35 mouse cellular contexts compared by ENCODE assay signal in the genomic region with DNA sequence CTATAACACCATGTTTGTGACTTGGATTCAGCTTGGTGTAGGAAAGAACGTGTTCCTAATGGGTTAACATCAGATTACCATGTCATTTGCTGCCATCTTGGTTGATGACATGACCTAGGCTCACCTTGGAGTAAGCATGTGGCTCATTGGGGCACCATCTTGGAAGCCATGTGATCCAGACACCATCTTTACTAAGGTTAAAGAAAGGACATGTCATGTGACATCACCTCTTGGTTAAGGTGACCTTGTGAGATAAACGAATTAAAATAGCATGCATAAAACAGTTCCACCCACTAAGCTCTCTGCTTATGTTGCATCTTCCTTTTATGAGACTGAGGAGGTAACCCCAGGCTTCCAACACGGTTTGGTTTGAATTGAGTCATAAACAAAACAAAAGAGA. TPM values are rescaled to one million over a fixed set of nuclear protein-coding genes. Genes with fewer than 3 reads are reported as not detected.
"Had no signal": no experiment of that assay in that cellular context is flagged by ENCODE, and none has a peak within 500 bp of the region (broad histone marks: within the 10 kb centered on the region; RNA-seq: fewer than 3 reads in every experiment).

No protein-coding gene starts in this region.

- H3K9ac ChIP-seq: heart, embryonic 12.5 days; heart, embryonic 13.5 days; heart, embryonic 15.5 days; hindbrain, embryonic 12.5 days; hindbrain, embryonic 13.5 days; hindbrain, embryonic 15.5 days; intestine, embryonic 15.5 days; kidney, embryonic 15.5 days had no signal

- H3K9me3 ChIP-seq: heart, embryonic 12.5 days; heart, embryonic 13.5 days; heart, embryonic 15.5 days; hindbrain, embryonic 10.5 days; hindbrain, embryonic 12.5 days; hindbrain, embryonic 13.5 days; hindbrain, embryonic 15.5 days; intestine, embryonic 15.5 days; kidney, embryonic 15.5 days had no signal

- H3K27me3 ChIP-seq: heart, embryonic 12.5 days; hindbrain, embryonic 12.5 days; hindbrain, embryonic 15.5 days; intestine, embryonic 15.5 days; kidney, embryonic 15.5 days had no signal

- DNase-seq: heart, postnatal 10 days; heart, postnatal 14 days; heart, postnatal 36 days; heart, postnatal 4 days; kidney, adult 11 months; kidney, adult 18-20 months; kidney, adult 2 months; kidney, adult 8-10 months; kidney, adult 9 months; kidney, postnatal 10 days; kidney, postnatal 14 days; kidney, postnatal 25 days; kidney, postnatal 36 days; kidney, postnatal 4 days; layer of hippocampus, adult 9-11 months; layer of hippocampus, postnatal 36 days had no signal

- H3K4me3 ChIP-seq: heart, embryonic 12.5 days; heart, embryonic 13.5 days; heart, embryonic 15.5 days; hindbrain, embryonic 10.5 days; hindbrain, embryonic 12.5 days; hindbrain, embryonic 13.5 days; hindbrain, embryonic 15.5 days; intestine, embryonic 15.5 days; kidney, embryonic 15.5 days; layer of hippocampus, adult 2 months; left cerebral cortex, adult 2 months had no signal

- ATAC-seq: hindbrain, embryonic 16.5 days; hindbrain, postnatal 0 days; inflammation-experienced regulatory T-cells, adult 6 months; intestine, embryonic 15.5 days; intestine, embryonic 16.5 days; intestine, postnatal 0 days had no signal

- H3K27ac ChIP-seq: heart, embryonic 13.5 days; heart, embryonic 15.5 days; hindbrain, embryonic 10.5 days; hindbrain, embryonic 12.5 days; hindbrain, embryonic 13.5 days; hindbrain, embryonic 15.5 days; hindbrain, postnatal 0 days; intestine, embryonic 15.5 days; kidney, embryonic 15.5 days; kidney, postnatal 0 days; layer of hippocampus, adult 2 months; left cerebral cortex, adult 2 months had no signal

- H3K36me3 ChIP-seq: heart, embryonic 12.5 days; heart, embryonic 13.5 days; heart, embryonic 15.5 days; hindbrain, embryonic 10.5 days; hindbrain, embryonic 12.5 days; hindbrain, embryonic 13.5 days; hindbrain, embryonic 15.5 days; intestine, embryonic 15.5 days; kidney, embryonic 15.5 days had no signal

- H3K4me1 ChIP-seq: hindbrain, embryonic 12.5 days; intestine, embryonic 15.5 days had no signal

- H3K4me2 ChIP-seq: heart, embryonic 11.5 days; heart, embryonic 12.5 days; heart, embryonic 13.5 days; heart, embryonic 15.5 days; hindbrain, embryonic 12.5 days; hindbrain, embryonic 13.5 days; hindbrain, embryonic 15.5 days; intestine, embryonic 15.5 days; kidney, embryonic 15.5 days had no signal

RNA-seq across cellular contexts. Expression of a gene that starts 23.5 kb away (rescaled TPM):
- total RNA-seq: hematopoietic stem cell, adult 5-6 weeks had no signal
- polyA plus RNA-seq: inflammation-experienced regulatory T-cells, adult 6 months had no signal
